9 mouse cellular contexts compared by ENCODE assay signal in genomic region chr9:72260337-72260736, GRCm38 (mm10). TPM values are rescaled to one million over a fixed set of nuclear protein-coding genes. Genes with fewer than 3 reads are reported as not detected.
DNase-seq lines count a peak whose midpoint lies in the region; ATAC-seq and TF ChIP-seq lines count a peak whose summit lies in the region.
"Had no signal": no experiment of that assay in that cellular context is flagged by ENCODE, and none has a peak within 500 bp of the region (broad histone marks: within the 10 kb centered on the region; RNA-seq: fewer than 3 reads in every experiment).

No protein-coding gene starts in this region.

- H3K27ac ChIP-seq in forebrain, embryonic 15.5 days (replicated peaks): no peak overlapping the region
- H3K27ac ChIP-seq in forebrain, embryonic 13.5 days: no peak overlapping the region
- H3K27ac ChIP-seq in stomach, postnatal 0 days (replicated peaks): no peak overlapping the region
- H3K27ac ChIP-seq: hindbrain, embryonic 15.5 days had no signal

- H3K36me3 ChIP-seq in forebrain, embryonic 15.5 days: no peaks in the 10 kb centered on the region
- no peaks in the 10 kb centered on the region for H3K36me3 ChIP-seq in forebrain, embryonic 13.5 days (ENCODE audit: poor library complexity, severe bottlenecking)
- no peaks in the 10 kb centered on the region for H3K36me3 ChIP-seq in stomach, postnatal 0 days (ENCODE audit: control insufficient read depth, insufficient read depth, low read length)
- H3K36me3 ChIP-seq: hindbrain, embryonic 15.5 days had no signal

- 0 out of 2 replicates have a peak, but pooled peaks have one; percentile 6 for ATAC-seq in forebrain, embryonic 15.5 days (replicated peaks)
- ATAC-seq in forebrain, embryonic 13.5 days: no peak
- peak; percentile 92 for ATAC-seq in stomach, postnatal 0 days (ENCODE audit: low FRiP score, low TSS enrichment)

- no peaks in the 10 kb centered on the region for H3K27me3 ChIP-seq in forebrain, embryonic 15.5 days
- no peaks in the 10 kb centered on the region for H3K27me3 ChIP-seq in forebrain, embryonic 13.5 days
- no peaks in the 10 kb centered on the region for H3K27me3 ChIP-seq in stomach, postnatal 0 days (ENCODE audit: control insufficient read depth, insufficient read depth, low read length)
- H3K27me3 ChIP-seq: hindbrain, embryonic 15.5 days had no signal

- TF ChIP-seq CTCF in stomach, postnatal 0 days (IDR thresholded peaks at IDR 0.05; ENCODE audit: low read depth): peak; percentile 66

- H3K4me3 ChIP-seq in forebrain, embryonic 15.5 days: no peak overlapping the region
- H3K4me3 ChIP-seq in forebrain, embryonic 13.5 days: no peak overlapping the region
- no peak overlapping the region for H3K4me3 ChIP-seq in stomach, postnatal 0 days (ENCODE audit: low read depth, low read length)
- H3K4me3 ChIP-seq: hindbrain, embryonic 15.5 days had no signal

- H3K4me2 ChIP-seq in forebrain, embryonic 15.5 days (replicated peaks): no peak overlapping the region
- H3K4me2 ChIP-seq in forebrain, embryonic 13.5 days: no peak overlapping the region
- no peak overlapping the region for H3K4me2 ChIP-seq in stomach, postnatal 0 days (replicated peaks; ENCODE audit: low read depth)
- H3K4me2 ChIP-seq: hindbrain, embryonic 15.5 days had no signal

- 27% methylated on average over 6 of the region's 7 CpGs for WGBS in forebrain, embryonic 15.5 days
- WGBS in forebrain, embryonic 13.5 days: 30% methylated on average over 5 of the region's 7 CpGs
- WGBS in stomach, postnatal 0 days: 28% methylated on average over 7 of the region's 7 CpGs

- TF ChIP-seq EP300 in stomach, postnatal 0 days (optimal IDR thresholded peaks at IDR 0.05): no peak

- H3K9me3 ChIP-seq in forebrain, embryonic 15.5 days: no peaks in the 10 kb centered on the region
- 0 out of 2 replicates have a peak, but pooled peaks cover 2% of the 10 kb centered on the region for H3K9me3 ChIP-seq in forebrain, embryonic 13.5 days (replicated peaks)
- no peaks in the 10 kb centered on the region for H3K9me3 ChIP-seq in stomach, postnatal 0 days (ENCODE audit: control insufficient read depth, low read length)
- H3K9me3 ChIP-seq: hindbrain, embryonic 15.5 days had no signal

- H3K9ac ChIP-seq in forebrain, embryonic 15.5 days (replicated peaks): no peak overlapping the region
- no peak overlapping the region for H3K9ac ChIP-seq in forebrain, embryonic 13.5 days
- H3K9ac ChIP-seq in stomach, postnatal 0 days (ENCODE audit: low read length): no peak overlapping the region
- H3K9ac ChIP-seq: hindbrain, embryonic 15.5 days had no signal

- no peaks in the 10 kb centered on the region for H3K4me1 ChIP-seq in forebrain, embryonic 15.5 days
- H3K4me1 ChIP-seq in forebrain, embryonic 13.5 days: no peaks in the 10 kb centered on the region
- no peaks in the 10 kb centered on the region for H3K4me1 ChIP-seq in stomach, postnatal 0 days (replicated peaks; ENCODE audit: control insufficient read depth, insufficient read depth)
- H3K4me1 ChIP-seq: hindbrain, embryonic 15.5 days had no signal

- DNase-seq in CD4-positive, CD25-positive, alpha-beta regulatory T cell, adult 2 months (ENCODE audit: low read depth, low spot score): peak; percentile 82
- peak; percentile 27 for DNase-seq in forelimb bud, embryonic 11.5 days (ENCODE audit: low read depth, low spot score)
- DNase-seq in lung, adult 18-20 months: peak; percentile 66 to 75
- peak; percentile 69 for DNase-seq in stomach, postnatal 0 days (ENCODE audit: low spot score)
- DNase-seq in layer of hippocampus, postnatal 36 days: no peak
- no peak for DNase-seq in frontal cortex, postnatal 14 days (ENCODE audit: low spot score in 2 of 2)

RNA-seq across cellular contexts. Expression of gene Zfp280d, which starts 14.3 kb away (rescaled TPM):
- polyA plus RNA-seq in forebrain, embryonic 15.5 days (2015; fragmentation: Nextera tagmentation; extraction: Ambion mirVana): 42.7 and 46.5 TPM in 2 replicates
- 51.0 and 51.8 TPM in 2 replicates for polyA plus RNA-seq in forebrain, embryonic 13.5 days (2015; fragmentation: Nextera tagmentation; extraction: Ambion mirVana)
- 11.4 and 12.0 TPM in 2 replicates for polyA plus RNA-seq in stomach, postnatal 0 days (2015; fragmentation: Nextera tagmentation; extraction: Ambion mirVana)
- 10 to 100 TPM; 53.7 to 60.4 TPM for total RNA-seq in layer of hippocampus, postnatal 36 days (2021)

Comparison
In these comparisons a context has a peak if more than half of its experiments do, and no peak if none do; other contexts are left out.
1. DNase-seq: peak in CD4-positive, CD25-positive, alpha-beta regulatory T cell, adult 2 months (single experiment), forelimb bud, embryonic 11.5 days (single experiment), lung, adult 18-20 months (2 of 2) and stomach, postnatal 0 days (single experiment); none in layer of hippocampus, postnatal 36 days (0 of 2) and frontal cortex, postnatal 14 days (0 of 2).